19 mouse cellular contexts compared by ENCODE assay signal in the genomic region with DNA sequence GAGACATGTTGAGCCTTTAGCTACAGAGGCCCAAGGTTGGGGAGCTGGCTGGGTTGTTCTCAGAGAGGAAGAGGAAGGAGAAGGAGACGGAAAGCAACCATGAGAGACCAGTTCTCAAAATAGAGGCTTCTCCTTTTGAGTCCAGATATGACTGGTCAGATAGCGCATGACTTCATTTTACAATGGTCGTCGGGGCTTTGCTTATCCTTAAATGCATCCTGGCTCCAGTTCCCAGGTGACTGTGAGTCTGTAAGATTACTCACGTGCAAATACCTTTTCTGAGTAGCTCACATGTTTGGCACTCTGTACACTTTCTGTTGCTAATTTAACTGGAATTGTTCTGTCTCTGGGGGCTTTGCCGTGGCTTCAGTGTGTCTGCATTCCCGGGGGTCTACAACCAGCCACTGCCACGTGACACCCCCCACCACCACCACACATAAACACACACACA.
A peak's percentile ranks its signal among the peaks of the same experiment; 100 is the strongest.
DNase-seq lines count a peak whose midpoint lies in the region.
"Had no signal": no experiment of that assay in that cellular context is flagged by ENCODE, and none has a peak within 500 bp of the region (broad histone marks: within the 10 kb centered on the region; RNA-seq: fewer than 3 reads in every experiment).

No protein-coding gene starts in this region.

- H3K27ac ChIP-seq in heart, embryonic 10.5 days = peak overlapping the region; percentile 75
- H3K27ac ChIP-seq in brown adipose tissue, adult 24 weeks (replicated peaks; ENCODE audit: low read depth, low read length) = peak overlapping the region; percentile 49
- H3K27ac ChIP-seq in macrophage = peak overlapping the region; percentile 87
- no peak overlapping the region for H3K27ac ChIP-seq in limb, embryonic 10.5 days
- H3K27ac ChIP-seq: neural tube, embryonic 13.5 days; stomach, postnatal 0 days had no signal

- no peaks in the 10 kb centered on the region for H3K79me2 ChIP-seq in macrophage (ENCODE audit: inconsistent target)

- no peaks in the 10 kb centered on the region for H3K36me3 ChIP-seq in heart, embryonic 10.5 days
- H3K36me3 ChIP-seq in macrophage (ENCODE audit: inconsistent target) = no peaks in the 10 kb centered on the region
- no peaks in the 10 kb centered on the region for H3K36me3 ChIP-seq in limb, embryonic 10.5 days
- H3K36me3 ChIP-seq: neural tube, embryonic 13.5 days had no signal

- H3K27me3 ChIP-seq in heart, embryonic 10.5 days (ENCODE audit: insufficient read depth, poor library complexity, severe bottlenecking) = no peaks in the 10 kb centered on the region
- H3K27me3 ChIP-seq in limb, embryonic 10.5 days (ENCODE audit: low read depth, poor library complexity, severe bottlenecking) = no peaks in the 10 kb centered on the region
- H3K27me3 ChIP-seq: neural tube, embryonic 13.5 days had no signal

- no peak for DNase-seq in heart, embryonic 10.5 days (ENCODE audit: low spot score)
- no peak for DNase-seq in heart, postnatal 10 days
- DNase-seq in A20 (ENCODE audit: low read depth, low spot score) = peak; percentile 94
- no peak for DNase-seq in limb, embryonic 10.5 days (ENCODE audit: low spot score)
- no peak for DNase-seq in urinary bladder, postnatal 36 days (ENCODE audit: low spot score in 2 of 2)
- no peak for DNase-seq in adrenal gland, adult 2 months
- DNase-seq: adrenal gland, adult 8-10 months; cerebellum, adult 9-11 months; heart, postnatal 36 days; kidney, adult 8-10 months; kidney, postnatal 36 days; lung, adult 2 months; retina, postnatal 1 day; thymus, postnatal 36 days had no signal

- intact Hi-C loops in heart, postnatal 10 days (cut with DNase I) = no loop called here

- H3K9me3 ChIP-seq in heart, embryonic 10.5 days = no peaks in the 10 kb centered on the region
- H3K9me3 ChIP-seq in limb, embryonic 10.5 days (replicated peaks) = no peaks in the 10 kb centered on the region
- H3K9me3 ChIP-seq: megakaryocyte, embryonic 14.5 days; neural tube, embryonic 13.5 days had no signal

- 59% methylated on average over 8 of the region's 8 CpGs for WGBS in heart, embryonic 10.5 days
- WGBS in macrophage (ENCODE audit: missing documents) = 40% methylated on average over 7 of the region's 8 CpGs
- WGBS in limb, embryonic 10.5 days = 88% methylated on average over 8 of the region's 8 CpGs

- no peak overlapping the region for H3K4me3 ChIP-seq in heart, embryonic 10.5 days
- H3K4me3 ChIP-seq in brown adipose tissue, adult 24 weeks (ENCODE audit: insufficient read depth, low read depth, low read length) = no peak overlapping the region
- H3K4me3 ChIP-seq in macrophage (ENCODE audit: inconsistent target) = no peak overlapping the region
- H3K4me3 ChIP-seq in limb, embryonic 10.5 days = no peak overlapping the region
- H3K4me3 ChIP-seq: megakaryocyte, embryonic 14.5 days; neural tube, embryonic 13.5 days had no signal

- H3K4me1 ChIP-seq in heart, embryonic 10.5 days = peaks cover 47% of the 10 kb centered on the region
- peaks cover 3% of the 10 kb centered on the region; the same call in 1 of the 2 replicates for H3K4me1 ChIP-seq in brown adipose tissue, adult 24 weeks (ENCODE audit: control insufficient read depth, insufficient read depth, insufficient read length, low read length)
- peaks cover 6% of the 10 kb centered on the region; the same call in 1 of the 2 replicates for H3K4me1 ChIP-seq in limb, embryonic 10.5 days
- H3K4me1 ChIP-seq: neural tube, embryonic 13.5 days had no signal
